Mouse (Mus musculus) gastrocnemius, postnatal 4 days (tissue): ENCODE measurements around the gene Fam207a. TPM values are rescaled to one million over a fixed set of nuclear protein-coding genes. Genes with fewer than 3 reads are reported as not detected.

Experiments used
- DNase-seq, 2 experiments: peaks; one replicate each; pipeline ENCODE4 v3.0.0; 2021 to 2022; ENCODE audit warnings: low spot score in 2 of 2, mixed read lengths in 2 of 2
- total RNA-seq, 2 experiments: library from RNA; stranded (reverse); gene quantifications; 2 replicates each; pipeline ENCODE4 v1.2.3; 2021

Fam207a gene
- total RNA-seq, 2 experiments from 2014 or later: 14.4 to 14.7 TPM

GRCm38 (mm10) chr10:77532020-77532413 is 16.4 kb upstream of the Fam207a start:
- no peak for DNase-seq

- no peak for DNase-seq
Measured at GRCm38 (mm10) chr10:77531026-77532019, 15.7 kb upstream of the Fam207a start.

GRCm38 (mm10) chr10:77530140-77530539 is 14.6 kb upstream of the Fam207a start, which contains the start of gene Itgb2:
Gene Itgb2, plus strand, starts transcription at chr10:77530252.
- no peak for DNase-seq

- DNase-seq: no peak
Measured at GRCm38 (mm10) chr10:77528634-77529033, 13.0 kb upstream of the Fam207a start.

GRCm38 (mm10) chr10:77526488-77526887 is 10.9 kb upstream of the Fam207a start:
- no peak for DNase-seq

GRCm38 (mm10) chr10:77523321-77523720 is 7.7 kb upstream of the Fam207a start:
- no peak for DNase-seq

GRCm38 (mm10) chr10:77522746-77523145 is 7.2 kb upstream of the Fam207a start:
- DNase-seq: no peak

- no peak for DNase-seq
Measured at GRCm38 (mm10) chr10:77522021-77522731, 6.6 kb upstream of the Fam207a start.

GRCm38 (mm10) chr10:77520497-77520896 is 4.9 kb upstream of the Fam207a start:
- no peak for DNase-seq

- no peak for DNase-seq
Measured at GRCm38 (mm10) chr10:77519191-77519590, 3.6 kb upstream of the Fam207a start.

- no peak for DNase-seq
Measured at GRCm38 (mm10) chr10:77517801-77518200, 2.2 kb upstream of the Fam207a start.

GRCm38 (mm10) chr10:77517066-77517620 is 1.6 kb upstream of the Fam207a start:
- DNase-seq: peak; percentile 49 to 74

GRCm38 (mm10) chr10:77516379-77516951 is 880 bp upstream of the Fam207a start:
- no peak for DNase-seq

- DNase-seq: no peak
Measured at GRCm38 (mm10) chr10:77510225-77510982, 5.2 kb downstream of the Fam207a start.

GRCm38 (mm10) chr10:77509403-77510187 is 6.0 kb downstream of the Fam207a start:
- peak; percentile 74 to 86 for DNase-seq

GRCm38 (mm10) chr10:77508744-77509143 is 6.8 kb downstream of the Fam207a start:
- DNase-seq: no peak

- no peak for DNase-seq
Measured at GRCm38 (mm10) chr10:77507779-77508178, 7.8 kb downstream of the Fam207a start.

GRCm38 (mm10) chr10:77506961-77507577 is 8.5 kb downstream of the Fam207a start:
- DNase-seq: no peak

GRCm38 (mm10) chr10:77506526-77506925 is 9.1 kb downstream of the Fam207a start:
- DNase-seq: no peak
